Mouse (Mus musculus) brain, embryonic 14.5 days (tissue): Measurements from ENCODE around the gene Prr32. TPM values are rescaled to one million over a fixed set of nuclear protein-coding genes. Genes with fewer than 3 reads are reported as not detected.

ENCODE experiments used
- DNase-seq: peaks from one replicate; pipeline ENCODE4 v3.0.0-alpha.2; 2011; ENCODE audit warnings: low read depth
- CTCF ChIP-seq: fragments of 200-500 bp; IDR thresholded peaks from 2 replicates; pipeline ENCODE4 v1.5.1; 2012; ENCODE audit warnings: inconsistent platforms, mild to moderate bottlenecking, moderate library complexity, borderline replicate concordance; ENCODE audit not compliant: insufficient read depth, insufficient read length; ENCODE audit errors: extremely low read depth
- POLR2A ChIP-seq: fragments of 200-500 bp; IDR thresholded peaks from 2 replicates; pipeline ENCODE4 v1.6.1; 2012; ENCODE audit warnings: mild to moderate bottlenecking, inconsistent platforms, borderline replicate concordance; ENCODE audit not compliant: poor library complexity, insufficient read depth, insufficient read length, severe bottlenecking; ENCODE audit errors: extremely low read depth
- polyA plus RNA-seq: library from polyadenylated mRNA; depleted of rRNA; stranded (reverse); fragments of >200 nt; gene quantifications from 2 replicates; pipeline ENCODE4 v1.2.3, GENCODE M21; 2012; rRNA removed

The Prr32 gene
- polyA plus RNA-seq = 4.1 and 5.9 TPM in 2 replicates

DNA sequence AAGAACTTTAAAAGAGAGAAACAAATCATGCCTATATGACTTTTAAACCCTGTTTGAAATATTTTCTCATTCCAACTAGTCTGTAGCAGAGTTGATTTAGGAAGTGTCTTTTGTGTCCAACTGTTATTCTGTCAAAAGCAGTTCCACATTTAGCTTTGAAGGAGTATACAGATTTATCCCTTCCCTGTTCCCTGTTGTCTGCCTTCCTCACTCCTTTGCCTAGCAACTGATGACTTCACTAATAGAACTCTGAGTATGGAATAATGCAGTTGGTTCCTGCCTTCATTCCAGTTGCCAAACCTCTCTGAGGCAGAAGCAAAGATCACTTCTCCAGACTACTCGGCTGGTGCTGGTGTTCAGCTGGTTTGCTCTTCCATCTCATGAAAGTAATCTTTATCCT, at the start of gene Prr32:
TSS of gene Prr32 (plus strand) at position 301 of the 400 bp plus-strand sequence.
- TF ChIP-seq POLR2A = no peak
- no peak for TF ChIP-seq CTCF
- DNase-seq = peak; percentile 3
